Mouse (Mus musculus) liver, adult 2 months (tissue): ENCODE results near the gene Meioc.

Experiments
- CTCF ChIP-seq: fragments of 200-500 bp; IDR thresholded peaks from 2 replicates; pipeline ENCODE4 v1.5.1; 2011; ENCODE audit warnings: low read depth, low read length, control low read depth
- POLR2A ChIP-seq: fragments of 200-500 bp; IDR thresholded peaks from 2 replicates; pipeline ENCODE4 v1.6.1; 2011; ENCODE audit warnings: low read length, control low read depth; ENCODE audit not compliant: insufficient read depth; ENCODE audit errors: extremely low read depth

DNA sequence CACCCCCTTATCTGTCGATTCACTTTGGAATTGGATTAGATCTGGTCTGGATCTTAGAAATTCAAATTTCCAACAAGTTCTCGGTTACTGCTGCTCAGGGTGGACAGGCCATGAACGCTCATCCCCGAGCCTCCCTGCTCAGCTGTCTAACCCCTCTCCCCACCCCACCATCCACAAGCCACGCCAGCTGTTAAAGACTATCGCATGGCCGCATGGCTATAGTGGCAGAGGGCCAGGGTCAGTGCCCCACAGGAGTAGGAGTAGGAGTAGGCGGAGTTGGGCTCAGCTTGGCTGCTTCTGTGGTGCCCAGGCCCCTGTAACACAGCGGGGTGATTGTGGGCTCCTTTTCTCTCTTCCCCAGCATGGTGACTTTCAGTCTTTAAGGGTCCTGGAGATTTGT, 35.0 kb upstream of the Meioc start:
- TF ChIP-seq CTCF, result no peak
- TF ChIP-seq POLR2A, result no peak
